Mouse (Mus musculus) gastrocnemius, postnatal 14 days (tissue): ENCODE results near the gene Bag5. TPM values are rescaled to one million over a fixed set of nuclear protein-coding genes. Genes with fewer than 3 reads are reported as not detected.
"Not testable (repeated sequence)": the region's sequence is repeated elsewhere in the genome, so short reads cannot be mapped to it uniquely, and the experiment has no call there.

Experiments
- DNase-seq: peaks from one replicate; pipeline ENCODE4 v3.0.0; 2021; ENCODE audit warnings: mixed read lengths
- intact Hi-C: fragments of 180-260 bp; cut with DNase I; formaldehyde crosslinking; loops from one replicate; pipeline ENCODE4 v1.15.1; 2025; ENCODE audit warnings: low total_unique reads
- total RNA-seq, 2 experiments: library from RNA; stranded (reverse); gene quantifications; 2 replicates each; pipeline ENCODE4 v1.2.3; 2021

The Bag5 gene
- total RNA-seq, 2 experiments from 2014 or later = 14.9 to 17.2 TPM

GRCm38 (mm10) chr12:111665041-111665880 is 47.8 kb downstream of the Bag5 start:
- intact Hi-C loops = no loop called here
- no peak for DNase-seq

DNA sequence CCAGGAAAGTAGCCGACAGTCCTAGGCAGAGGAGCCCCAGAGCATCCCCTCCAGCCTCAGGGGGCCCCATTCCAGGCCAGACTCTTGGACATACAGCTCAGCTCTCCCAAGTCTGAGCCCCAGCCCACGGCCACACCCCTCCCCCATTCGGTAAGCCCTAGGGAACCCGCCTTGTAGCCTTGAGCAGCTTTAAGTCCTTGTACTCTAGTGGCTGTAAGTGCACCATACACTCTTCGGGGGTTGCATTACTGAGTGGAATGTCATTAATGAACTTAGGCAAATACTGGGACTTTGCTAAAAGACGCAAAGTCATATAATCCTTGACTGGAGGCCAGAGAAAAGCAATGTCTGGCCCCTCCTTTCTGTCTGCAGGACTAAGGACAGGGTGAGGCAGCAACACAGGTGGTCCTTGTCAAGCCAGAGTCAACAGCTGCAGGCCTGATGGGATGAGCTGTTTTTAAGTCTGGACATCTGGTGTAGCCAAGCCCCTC is 48.9 kb downstream of the Bag5 start:
- peak; percentile 53 for DNase-seq
- intact Hi-C loops = no loop called here

DNA sequence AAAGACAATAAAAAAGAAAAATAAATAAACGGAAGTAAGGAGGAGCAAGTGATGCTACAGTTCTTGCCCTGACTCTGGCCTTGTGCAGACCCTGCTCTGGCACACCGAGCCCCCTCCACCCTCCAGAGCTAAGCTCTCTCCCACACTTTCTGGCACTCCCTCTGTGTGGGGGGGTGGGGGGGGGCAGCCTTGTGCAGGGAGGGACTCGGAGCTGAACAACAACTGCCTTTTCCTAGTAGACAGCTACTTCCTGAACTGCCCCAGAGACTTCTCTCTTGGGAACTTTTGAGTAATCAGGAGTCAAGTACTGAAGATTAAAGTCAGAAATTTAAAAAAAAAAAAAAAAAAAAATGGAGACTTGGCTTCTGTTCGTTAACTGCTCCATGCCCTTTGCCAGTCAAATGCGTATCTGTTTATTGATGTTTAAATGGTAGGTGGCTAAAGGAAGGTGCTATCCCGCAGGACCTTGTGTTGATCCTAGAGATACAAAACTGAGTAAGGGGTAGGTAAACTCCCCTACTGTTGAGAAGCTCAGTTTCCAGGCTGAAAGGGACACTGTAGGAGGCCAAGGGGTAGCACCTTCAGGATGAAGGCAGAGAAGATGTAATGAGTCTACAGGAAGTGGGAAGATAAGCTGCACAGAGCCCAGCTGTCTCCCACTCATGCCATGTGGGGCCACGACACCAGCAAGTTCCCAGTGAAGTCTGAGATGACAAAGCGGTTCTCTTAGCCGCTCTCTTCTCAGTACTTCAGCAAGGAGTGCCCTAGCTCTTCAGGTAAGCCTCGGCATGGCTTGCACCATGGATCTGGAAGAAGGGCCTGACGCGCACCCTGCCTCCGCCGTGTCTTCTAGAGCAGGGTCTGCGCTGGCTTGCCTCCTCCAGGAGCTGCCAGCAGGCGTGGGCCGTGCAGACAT is 49.6 kb downstream of the Bag5 start:
- DNase-seq = no peak

GRCm38 (mm10) chr12:111661554-111661953 is 51.5 kb downstream of the Bag5 start:
- intact Hi-C loops, DNase-seq: not testable (repeated sequence)

More for the DNA sequence above, 49.6 kb downstream of the Bag5 start:
- intact Hi-C loops = no loop called here

DNA sequence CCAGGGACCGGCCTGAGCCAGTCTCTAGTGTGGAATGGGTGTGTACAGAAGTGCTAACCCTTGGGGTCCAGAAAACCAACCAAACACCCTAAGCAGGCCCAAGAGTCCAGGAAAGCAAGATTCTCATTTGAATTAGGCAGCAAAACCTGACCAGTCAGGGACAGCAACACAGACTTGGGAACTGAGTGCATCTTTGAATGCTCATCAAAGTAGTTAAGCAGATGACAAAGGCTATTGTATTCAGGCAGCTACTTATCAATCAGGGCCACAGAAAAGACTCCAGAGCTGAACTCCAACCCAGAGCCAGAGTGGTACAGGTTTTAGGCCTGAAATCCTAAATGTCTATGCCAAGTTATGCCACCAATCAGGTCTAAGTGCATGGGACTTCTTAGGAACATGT is 52.4 kb downstream of the Bag5 start:
- DNase-seq = no peak
- intact Hi-C loops = no loop called here

Other genes with a start within 250 kb of the Bag5 start
- gene Gm266, start 227.4 kb downstream of the Bag5 start, total RNA-seq = 1 to 10 TPM; 1.7 to 3.4 TPM
- 100 to 1,000 TPM; 111 to 128 TPM for gene Eif5, start 175.2 kb downstream of the Bag5 start, total RNA-seq
- 10 to 100 TPM; 48.7 to 51.8 TPM for gene Mark3, start 138.7 kb downstream of the Bag5 start, total RNA-seq
- 10 to 100 TPM; 19.8 to 32.6 TPM for gene Ckb, start 40.9 kb downstream of the Bag5 start, total RNA-seq
- 1 to 10 TPM; 2.7 to 4.7 TPM for gene Trmt61a, start 35.2 kb downstream of the Bag5 start, total RNA-seq
- gene Apopt1, start within 50 bp of the Bag5 start, total RNA-seq = 10 to 100 TPM; 34.2 to 35.6 TPM
- gene Klc1, start 45.6 kb upstream of the Bag5 start, total RNA-seq = 10 to 100 TPM; 53.4 to 62.2 TPM
- under 1 TPM; 0.53 to 0.86 TPM for gene Xrcc3, start 100.6 kb upstream of the Bag5 start, total RNA-seq
- 10 to 100 TPM; 15.1 to 18.6 TPM for gene Zfyve21, start 100.9 kb upstream of the Bag5 start, total RNA-seq
- gene Ppp1r13b, start 194.9 kb upstream of the Bag5 start, total RNA-seq = 1 to 10 TPM; 8.5 to 9.0 TPM